Mouse (Mus musculus) forebrain, embryonic 15.5 days (tissue): ENCODE data around the gene Duoxa2. TPM values are rescaled to one million over a fixed set of nuclear protein-coding genes. Genes with fewer than 3 reads are reported as not detected.
A peak's percentile ranks its signal among the peaks of the same experiment; 100 is the strongest.

Experiments
- ATAC-seq: fragments of 200-750 bp; cut with Nextera tagmentation; replicated peaks from 2 replicates; pipeline ENCODE4 v1.8.0; 2017; ENCODE audit warnings: mild to moderate bottlenecking, moderate TSS enrichment, moderate library complexity
- H3K27ac ChIP-seq: fragments of 300-500 bp; sonication (generic); replicated peaks from 2 replicates; pipeline ENCODE4 v1.5.1; 2015; ENCODE audit warnings: mild to moderate bottlenecking, inconsistent platforms
- H3K27me3 ChIP-seq: fragments of 300-500 bp; sonication (generic); 2 replicates; pipeline ENCODE4 v1.6.1; 2015; ENCODE audit warnings: inconsistent platforms
- H3K36me3 ChIP-seq: fragments of 300-500 bp; sonication (generic); 2 replicates; pipeline ENCODE4 v1.6.1; 2015; ENCODE audit warnings: mild to moderate bottlenecking, inconsistent platforms
- H3K4me1 ChIP-seq: fragments of 300-500 bp; sonication (generic); 2 replicates; pipeline ENCODE4 v1.6.1; 2015; ENCODE audit warnings: inconsistent platforms
- H3K4me2 ChIP-seq: fragments of 300-500 bp; sonication (generic); replicated peaks from 2 replicates; pipeline ENCODE4 v1.6.1; 2015; ENCODE audit warnings: mild to moderate bottlenecking, inconsistent platforms
- H3K4me3 ChIP-seq: fragments of 300-500 bp; sonication (generic); 2 replicates; pipeline ENCODE4 v1.5.1; 2015; ENCODE audit warnings: mild to moderate bottlenecking, inconsistent platforms
- H3K9ac ChIP-seq: fragments of 300-500 bp; sonication (generic); replicated peaks from 2 replicates; pipeline ENCODE4 v1.6.1; 2015; ENCODE audit warnings: mild to moderate bottlenecking, inconsistent platforms
- H3K9me3 ChIP-seq: fragments of 300-500 bp; sonication (generic); 2 replicates; pipeline ENCODE4 v1.6.1; 2016; ENCODE audit warnings: inconsistent platforms
- WGBS: fragments of 180-500 bp; shearing (Covaris S2); methylation state at CpG from one replicate; pipeline ENCODE4 v1.1.7; 2015; ENCODE audit warnings: mixed read lengths; 5-methylcytosine and 5-hydroxymethylcytosine counted together
- polyA plus RNA-seq: library from polyadenylated mRNA; unstranded; fragments of >200 nt; fragmentation: Nextera tagmentation; extraction: Ambion mirVana; gene quantifications from 2 replicates; pipeline ENCODE4 v1.2.1, GENCODE M21; 2015

Duoxa2 gene
- 0.13 TPM in 1 of 2 replicates, not detected in the other for polyA plus RNA-seq

DNA sequence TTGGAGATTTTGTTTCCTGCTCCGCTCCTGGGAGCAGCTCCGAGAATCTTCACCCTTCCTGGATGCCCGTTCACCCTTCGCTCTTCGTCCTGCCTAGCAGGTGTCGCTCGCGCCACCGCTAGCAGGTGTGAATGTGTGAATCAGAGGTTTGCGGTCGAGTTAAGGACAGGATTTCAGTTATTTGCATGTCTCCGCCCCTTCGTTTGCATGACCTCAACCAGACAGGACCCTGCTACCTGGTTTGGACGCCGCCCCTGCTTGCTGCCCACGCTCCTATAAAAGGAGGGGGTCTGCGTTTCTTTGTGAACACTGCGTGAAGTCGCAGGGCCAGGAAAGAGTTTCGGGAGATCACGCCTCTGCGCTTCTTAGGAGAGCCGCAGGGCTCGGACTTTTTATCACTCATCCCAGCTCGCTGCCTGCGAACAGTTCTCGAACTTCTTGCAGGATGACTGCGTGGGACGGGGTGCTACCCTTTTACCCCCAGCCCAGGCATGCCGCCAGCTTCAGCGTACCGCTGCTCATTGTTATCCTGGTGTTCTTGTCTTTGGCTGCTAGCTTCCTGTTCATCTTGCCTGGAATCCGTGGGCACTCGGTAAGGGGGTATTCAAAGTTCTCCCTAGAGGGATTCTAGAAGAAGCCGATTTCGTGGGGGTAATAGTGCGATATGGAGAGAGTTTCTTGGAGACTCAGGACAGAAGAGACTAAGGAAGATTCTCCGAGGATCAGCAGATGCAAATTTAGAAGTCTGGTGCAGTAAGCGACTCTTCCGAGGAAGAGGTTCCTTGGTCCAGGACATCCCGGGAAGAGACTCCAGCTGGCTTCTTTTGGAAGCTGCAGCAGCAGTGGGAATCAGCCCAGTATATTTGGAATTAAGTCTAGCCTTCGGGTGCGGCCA is at the start of gene Duoxa2:
Duoxa2 (plus strand) TSS at position 305 of the 895 bp plus-strand sequence.
- peaks cover 38% of the 10 kb centered on the region for H3K4me1 ChIP-seq
- H3K9ac ChIP-seq, result no peak within 1 kb of the TSS
- no peaks in the 10 kb centered on the region for H3K9me3 ChIP-seq
- no peak for ATAC-seq
- H3K36me3 ChIP-seq, result no peaks in the 10 kb centered on the region
- peak within 1 kb of the TSS; percentile 21 for H3K4me3 ChIP-seq
- peaks cover 83% of the 10 kb centered on the region for H3K27me3 ChIP-seq
- H3K4me2 ChIP-seq, result peak within 1 kb of the TSS; percentile 35
- H3K27ac ChIP-seq, result no peak within 1 kb of the TSS
- 1% methylated on average over 43 of the region's 43 CpGs for WGBS

DNA sequence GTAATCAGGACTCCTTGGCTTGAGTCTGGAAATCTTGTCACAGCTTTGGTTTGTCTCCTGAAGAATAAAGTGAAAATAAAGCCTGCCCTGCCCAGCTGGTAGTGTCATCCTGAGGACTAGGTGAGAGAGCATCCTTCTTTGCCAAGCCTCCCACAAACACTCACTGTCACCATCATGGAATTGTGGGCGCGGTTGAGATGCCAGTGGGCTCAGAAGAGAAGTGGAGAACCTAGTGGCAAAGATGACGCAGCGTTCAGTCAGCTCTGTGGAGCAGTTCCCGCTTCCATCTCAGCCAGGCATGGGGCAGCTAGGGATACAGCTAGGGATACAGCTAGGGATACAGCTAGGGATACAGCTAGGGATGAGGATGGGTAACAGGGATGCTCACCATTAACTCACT is 42.7 kb upstream of the Duoxa2 start:
- no peak for ATAC-seq
- WGBS, result 97% methylated on average over 5 of the region's 5 CpGs

DNA sequence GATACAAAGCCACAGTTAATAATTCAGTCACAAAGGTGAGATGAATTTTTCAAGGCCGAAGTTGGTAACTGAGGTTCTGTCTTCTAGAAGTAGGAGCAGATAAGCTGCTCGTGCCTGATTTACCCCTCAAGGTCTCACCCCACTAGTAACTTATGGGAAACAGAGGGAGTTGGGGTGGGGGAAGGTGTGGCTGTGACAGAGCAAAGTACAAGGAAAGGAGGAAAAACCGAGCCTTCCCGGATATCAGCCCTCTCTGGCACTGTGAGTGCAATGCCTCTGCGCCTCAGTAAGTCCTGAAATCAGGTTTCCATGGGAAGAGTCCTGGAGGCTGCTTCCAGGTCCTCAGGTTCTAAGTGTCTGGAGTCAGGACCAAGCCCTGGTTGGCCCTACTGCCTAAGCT is 38.0 kb upstream of the Duoxa2 start:
- no peak for ATAC-seq
- Histone ChIP-seq H3K9ac (no peak overlapping the region), H3K4me3 (no peak overlapping the region), H3K4me1 (0 out of 2 replicates have a peak, but pooled peaks cover 3% of the 10 kb centered on the region), H3K27ac (no peak overlapping the region), H3K9me3 (no peaks in the 10 kb centered on the region), H3K4me2 (no peak overlapping the region), H3K36me3 (no peaks in the 10 kb centered on the region), H3K27me3 (no peaks in the 10 kb centered on the region)
- WGBS, result 85% methylated on average over 5 of the region's 5 CpGs

More for the DNA sequence above, 42.7 kb upstream of the Duoxa2 start:
- Histone ChIP-seq H3K9ac (no peak overlapping the region), H3K4me3 (no peak overlapping the region), H3K9me3 (no peaks in the 10 kb centered on the region), H3K36me3 (no peaks in the 10 kb centered on the region), H3K27me3 (no peaks in the 10 kb centered on the region), H3K4me1 (no peaks in the 10 kb centered on the region), H3K27ac (no peak overlapping the region), H3K4me2 (no peak overlapping the region)

DNA sequence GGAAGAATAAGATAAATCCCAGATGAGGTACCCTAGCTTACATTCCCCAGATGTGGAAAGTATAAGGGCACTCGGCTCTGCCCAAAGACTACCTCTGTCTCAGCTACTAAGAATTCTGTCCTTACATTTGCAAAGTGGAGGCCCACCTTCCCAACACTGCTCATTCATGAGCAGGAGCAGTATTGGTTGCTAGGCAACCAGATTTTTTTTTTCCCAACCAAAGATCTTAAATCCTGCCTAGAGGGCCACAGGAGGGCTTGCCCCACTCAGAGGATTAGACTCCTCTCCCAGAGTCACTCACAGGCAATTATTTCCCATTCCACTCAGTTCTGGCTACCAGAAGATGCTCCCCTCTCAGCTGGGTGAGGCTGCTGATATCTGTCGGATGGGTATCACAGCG is 34.0 kb upstream of the Duoxa2 start:
- ATAC-seq, result peak; percentile 55

DNA sequence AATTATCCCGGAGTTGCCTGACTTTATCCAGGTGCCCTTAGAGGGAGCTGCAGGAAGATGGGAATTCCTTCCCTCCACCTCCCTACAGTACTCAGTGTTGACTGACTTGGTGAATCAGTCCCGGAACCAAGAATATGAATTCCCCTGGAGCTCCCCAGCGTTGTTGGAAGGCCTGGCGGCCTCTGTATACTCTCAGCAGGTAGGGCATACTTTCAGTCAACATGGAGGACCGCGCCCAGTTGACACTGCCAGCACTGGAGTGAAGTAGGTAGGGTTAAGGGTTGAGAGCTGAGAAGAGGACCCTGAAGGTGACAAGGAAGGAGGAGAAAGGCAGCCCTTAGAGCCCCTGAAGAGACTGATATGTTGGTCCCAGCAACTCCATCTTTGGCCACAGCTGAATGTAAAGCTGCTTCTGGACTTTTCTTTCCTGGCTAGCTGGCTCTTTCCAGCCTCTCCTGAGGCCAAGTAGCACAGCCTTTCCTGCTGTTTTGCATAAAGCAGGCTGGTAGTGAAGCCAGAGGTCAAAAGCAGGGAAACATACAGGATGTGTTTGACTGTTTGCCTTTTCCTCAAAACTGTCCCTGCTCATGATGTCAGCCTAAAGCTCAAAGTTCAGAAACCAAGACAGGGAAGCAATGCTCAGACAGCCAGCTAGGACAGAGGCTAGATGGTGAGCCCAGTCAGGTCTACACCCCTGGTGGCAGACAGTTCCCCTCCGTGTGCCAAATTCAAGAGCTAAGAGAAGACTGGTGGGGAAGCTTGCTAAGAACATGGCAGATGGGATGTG is 32.1 kb upstream of the Duoxa2 start:
- H3K9me3 ChIP-seq, result no peaks in the 10 kb centered on the region

More for the DNA sequence above, 34.0 kb upstream of the Duoxa2 start:
- Histone ChIP-seq H3K27ac (no peak overlapping the region), H3K9me3 (no peaks in the 10 kb centered on the region), H3K4me2 (no peak overlapping the region), H3K36me3 (no peaks in the 10 kb centered on the region), H3K27me3 (no peaks in the 10 kb centered on the region), H3K9ac (no peak overlapping the region), H3K4me1 (0 out of 2 replicates have a peak, but pooled peaks cover 3% of the 10 kb centered on the region), H3K4me3 (no peak overlapping the region)
- WGBS, result 29% methylated on average over 3 of the region's 3 CpGs

DNA sequence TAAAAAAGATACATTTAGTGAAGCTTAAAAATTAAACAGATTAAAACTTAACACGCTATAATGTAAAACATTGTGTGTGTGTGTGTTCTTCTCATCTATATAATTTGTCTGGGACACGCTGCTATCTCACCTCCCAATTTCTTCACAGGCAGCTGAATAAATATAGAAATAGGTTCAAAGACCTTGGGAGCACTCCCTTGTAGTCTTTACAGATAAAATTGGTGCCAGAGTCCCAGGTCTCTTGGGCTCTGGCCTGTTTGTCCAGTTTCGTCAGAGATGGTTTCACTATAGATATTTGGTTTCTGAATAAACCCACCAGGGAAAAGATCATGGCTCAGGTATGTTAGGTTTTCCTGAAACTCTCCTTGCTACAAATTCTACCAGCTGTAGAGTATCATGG is 19.9 kb upstream of the Duoxa2 start:
- Histone ChIP-seq H3K4me3 (no peak overlapping the region), H3K36me3 (no peaks in the 10 kb centered on the region), H3K4me2 (no peak overlapping the region), H3K4me1 (no peaks in the 10 kb centered on the region), H3K27me3 (no peaks in the 10 kb centered on the region), H3K9me3 (no peaks in the 10 kb centered on the region), H3K9ac (no peak overlapping the region), H3K27ac (no peak overlapping the region)
- WGBS, result 96% methylated on average over 3 of the region's 3 CpGs
- no peak for ATAC-seq

More for the DNA sequence above, 32.1 kb upstream of the Duoxa2 start:
- no peak overlapping the region for H3K4me3 ChIP-seq
- no peaks in the 10 kb centered on the region for H3K36me3 ChIP-seq
- H3K27ac ChIP-seq, result no peak overlapping the region
- ATAC-seq, result no peak
- 0 out of 2 replicates have a peak, but pooled peaks cover 3% of the 10 kb centered on the region for H3K4me1 ChIP-seq
- H3K9ac ChIP-seq, result no peak overlapping the region
- no peak overlapping the region for H3K4me2 ChIP-seq
- 93% methylated on average over 7 of the region's 7 CpGs for WGBS
- no peaks in the 10 kb centered on the region for H3K27me3 ChIP-seq

DNA sequence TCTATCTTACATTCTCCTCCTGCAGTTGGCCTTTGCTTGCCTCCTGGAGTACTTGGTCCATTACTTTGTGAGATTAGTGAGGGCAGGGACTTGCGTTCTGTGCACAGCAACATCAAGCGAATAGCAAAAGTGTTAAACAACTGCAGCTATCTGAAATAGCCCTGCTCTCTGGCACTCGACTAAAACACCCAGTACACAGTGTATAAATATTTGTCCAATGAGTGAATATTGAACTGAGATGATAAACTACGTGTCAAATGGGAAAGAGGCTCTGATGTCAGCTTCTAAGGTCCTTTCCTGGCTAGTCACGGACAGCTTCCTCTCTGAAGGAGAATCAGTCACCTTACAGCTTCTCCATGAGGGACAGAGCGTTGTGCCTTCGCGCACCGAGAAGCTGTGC is 14.6 kb upstream of the Duoxa2 start:
- no peak overlapping the region for H3K4me2 ChIP-seq
- H3K9ac ChIP-seq, result no peak overlapping the region
- H3K4me3 ChIP-seq, result no peak overlapping the region
- no peaks in the 10 kb centered on the region for H3K36me3 ChIP-seq
- no peak for ATAC-seq
- H3K27me3 ChIP-seq, result no peaks in the 10 kb centered on the region
- no peaks in the 10 kb centered on the region for H3K9me3 ChIP-seq
- no peak overlapping the region for H3K27ac ChIP-seq
- 87% methylated on average over 9 of the region's 9 CpGs for WGBS
- no peaks in the 10 kb centered on the region for H3K4me1 ChIP-seq

DNA sequence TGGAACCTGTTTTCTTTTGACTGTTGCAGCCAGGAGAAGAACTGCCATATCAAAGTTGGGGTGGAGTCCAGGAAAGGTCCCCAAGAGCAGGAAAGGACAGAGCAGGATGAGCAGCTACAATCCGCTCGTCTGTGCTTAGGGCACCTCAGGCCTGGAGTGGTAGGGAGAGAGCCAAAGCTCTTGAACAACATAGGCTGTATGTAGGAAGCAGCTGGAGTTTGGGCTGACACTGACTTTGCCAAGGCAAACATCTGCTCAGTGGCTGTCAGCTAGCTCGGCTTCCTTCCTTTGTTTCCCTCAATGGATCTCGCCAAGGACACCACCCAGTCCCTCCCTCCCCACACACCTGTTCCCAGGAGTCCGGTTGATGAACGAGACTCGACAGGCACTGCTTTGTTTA is 12.6 kb upstream of the Duoxa2 start:
- no peaks in the 10 kb centered on the region for H3K9me3 ChIP-seq
- no peak for ATAC-seq
- H3K27ac ChIP-seq, result no peak overlapping the region
- H3K4me3 ChIP-seq, result no peak overlapping the region
- H3K36me3 ChIP-seq, result no peaks in the 10 kb centered on the region
- H3K4me1 ChIP-seq, result no peaks in the 10 kb centered on the region
- H3K9ac ChIP-seq, result no peak overlapping the region
- WGBS, result 64% methylated on average over 7 of the region's 7 CpGs
- no peaks in the 10 kb centered on the region for H3K27me3 ChIP-seq
- no peak overlapping the region for H3K4me2 ChIP-seq

DNA sequence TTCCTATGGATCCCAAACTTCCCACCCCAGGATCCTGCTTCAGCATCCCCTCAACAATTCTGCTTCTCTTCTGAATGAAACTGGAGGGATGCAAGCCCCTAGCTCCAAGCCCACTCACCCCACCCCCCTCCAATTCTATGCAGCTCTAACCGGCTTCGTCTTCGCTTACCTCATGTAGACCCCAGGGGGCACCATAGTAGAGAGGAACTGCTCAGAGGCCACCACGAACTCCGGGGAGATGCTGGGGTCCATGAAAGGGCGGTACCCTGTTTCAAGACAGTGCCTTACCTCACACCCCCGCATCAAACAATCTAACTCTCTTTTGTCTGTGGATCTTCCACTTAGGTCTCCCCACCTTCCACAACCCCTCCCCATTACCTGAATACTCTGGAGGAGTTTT is 3.8 kb upstream of the Duoxa2 start:
- WGBS, result 4% methylated on average over 7 of the region's 7 CpGs
- H3K9ac ChIP-seq, result no peak overlapping the region
- H3K36me3 ChIP-seq, result no peaks in the 10 kb centered on the region
- H3K9me3 ChIP-seq, result no peaks in the 10 kb centered on the region
- peaks cover 53% of the 10 kb centered on the region for H3K27me3 ChIP-seq
- no peak overlapping the region for H3K4me2 ChIP-seq
- no peak overlapping the region for H3K27ac ChIP-seq
- no peak overlapping the region for H3K4me3 ChIP-seq
- peaks cover 22% of the 10 kb centered on the region for H3K4me1 ChIP-seq
- ATAC-seq, result no peak; the same call in 1 of the 2 replicates

DNA sequence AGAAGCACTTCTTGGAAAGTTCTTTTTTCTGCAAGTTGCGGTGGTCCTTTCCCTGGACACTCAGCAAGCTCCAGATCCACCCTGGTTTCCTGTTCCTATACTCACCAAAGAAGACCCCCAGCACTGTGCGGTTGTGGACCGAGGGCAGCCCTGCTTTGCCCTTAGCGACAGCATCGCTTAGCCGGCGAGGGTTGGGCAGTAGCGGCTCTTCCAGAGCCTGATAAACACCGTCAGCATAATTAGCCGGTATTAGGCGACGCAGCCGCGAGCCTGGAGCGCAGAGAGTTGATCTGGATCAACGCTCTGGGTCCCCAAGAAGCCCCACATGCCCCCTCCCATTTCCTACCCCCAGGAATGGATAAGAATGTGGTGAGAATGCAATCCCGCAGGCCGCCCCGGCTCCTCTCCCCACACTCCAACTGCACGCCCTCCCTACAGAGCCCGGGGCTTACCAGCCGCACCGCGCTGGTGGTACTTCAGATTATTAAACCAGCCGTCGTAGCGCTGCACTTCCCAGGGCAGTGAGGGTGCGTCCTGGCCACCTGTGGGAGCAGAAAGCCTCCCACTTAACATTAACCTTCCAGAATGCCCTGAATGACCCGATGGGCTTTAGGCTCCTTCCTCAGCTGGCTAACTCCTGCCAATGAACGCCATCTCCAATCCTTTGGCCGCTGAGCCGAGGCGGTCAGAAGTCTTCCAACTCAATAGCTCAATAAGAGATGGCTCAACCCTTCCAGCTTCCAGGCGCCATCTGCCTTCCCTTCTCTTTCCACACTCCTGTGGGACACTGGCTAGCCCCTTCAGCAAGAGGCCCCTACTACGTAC is 1.2 kb upstream of the Duoxa2 start:
- Histone ChIP-seq H3K9me3 (no peaks in the 10 kb centered on the region), H3K9ac (no peak overlapping the region), H3K36me3 (no peaks in the 10 kb centered on the region), H3K4me2 (peak overlapping the region; percentile 24), H3K27ac (no peak overlapping the region), H3K27me3 (peaks cover 71% of the 10 kb centered on the region), H3K4me3 (peak overlapping the region; percentile 21), H3K4me1 (peaks cover 38% of the 10 kb centered on the region)
- no peak for ATAC-seq
- WGBS, result under 1% methylated on average over 35 of the region's 35 CpGs

DNA sequence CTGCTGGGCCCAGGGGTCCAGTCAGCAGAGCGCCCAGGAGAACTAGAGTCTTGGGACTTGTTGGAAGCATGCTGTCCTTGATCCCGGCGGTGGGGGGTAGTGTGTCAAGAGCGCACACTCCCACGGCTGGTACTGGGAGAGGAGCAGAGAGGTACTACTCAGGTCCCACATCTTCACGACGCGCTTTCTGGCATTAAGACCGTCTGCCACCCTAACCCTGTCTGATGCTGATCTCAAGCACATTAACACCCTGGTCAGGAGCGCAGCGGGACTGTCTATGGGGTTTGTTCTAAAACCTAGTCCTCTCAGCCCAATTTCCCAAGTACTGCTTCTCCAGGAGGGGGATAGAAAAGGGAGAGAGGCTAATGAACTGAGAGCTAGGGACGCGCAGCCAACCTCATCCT is 602 bp upstream of the Duoxa2 start, which contains the start of gene Duox2:
Duox2 (minus strand) TSS at position 354 of the 404 bp plus-strand sequence.
- Histone ChIP-seq H3K9ac (no peak within 1 kb of the TSS), H3K4me2 (peak within 1 kb of the TSS; percentile 35), H3K27me3 (peaks cover 76% of the 10 kb centered on the region), H3K9me3 (no peaks in the 10 kb centered on the region), H3K36me3 (no peaks in the 10 kb centered on the region), H3K27ac (no peak within 1 kb of the TSS), H3K4me1 (peaks cover 38% of the 10 kb centered on the region), H3K4me3 (peak within 1 kb of the TSS; percentile 21)
- no peak for ATAC-seq
- 3% methylated on average over 13 of the region's 13 CpGs for WGBS
